Mouse (Mus musculus) urinary bladder, postnatal 25 days (tissue): ENCODE data around the gene Cracr2b.

Experiments used
- DNase-seq: peaks from one replicate; pipeline ENCODE4 v3.0.0; 2022; ENCODE audit warnings: low spot score

The Cracr2b gene

DNA sequence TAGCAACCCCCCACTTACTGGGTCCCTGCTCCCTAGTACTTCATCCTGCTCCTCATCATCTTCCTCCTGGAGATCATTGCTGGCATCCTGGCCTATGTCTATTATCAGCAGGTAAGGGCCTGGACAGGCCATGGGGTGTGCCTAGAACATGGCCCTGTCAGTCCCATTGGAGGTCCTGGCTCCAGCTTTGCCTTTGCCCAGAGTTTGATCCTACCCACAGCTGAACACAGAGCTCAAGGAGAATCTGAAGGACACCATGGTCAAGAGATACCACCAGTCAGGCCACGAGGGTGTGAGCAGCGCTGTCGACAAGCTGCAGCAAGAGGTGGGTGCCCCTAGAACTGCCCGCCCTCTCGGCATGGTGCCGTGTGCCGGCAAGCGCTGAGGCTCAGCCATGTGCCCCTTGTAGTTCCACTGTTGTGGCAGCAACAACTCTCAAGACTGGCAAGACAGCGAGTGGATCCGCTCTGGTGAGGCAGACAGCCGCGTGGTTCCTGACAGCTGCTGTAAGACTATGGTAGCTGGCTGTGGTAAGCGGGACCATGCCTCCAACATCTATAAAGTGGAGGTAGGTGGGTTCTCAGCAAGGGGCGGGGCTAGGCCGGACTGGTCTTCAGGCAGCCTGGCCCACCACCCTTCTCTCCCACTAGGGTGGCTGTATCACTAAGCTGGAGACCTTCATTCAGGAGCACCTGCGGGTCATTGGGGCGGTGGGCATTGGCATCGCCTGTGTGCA is 9.2 kb downstream of the Cracr2b start:
- no peak for DNase-seq

DNA sequence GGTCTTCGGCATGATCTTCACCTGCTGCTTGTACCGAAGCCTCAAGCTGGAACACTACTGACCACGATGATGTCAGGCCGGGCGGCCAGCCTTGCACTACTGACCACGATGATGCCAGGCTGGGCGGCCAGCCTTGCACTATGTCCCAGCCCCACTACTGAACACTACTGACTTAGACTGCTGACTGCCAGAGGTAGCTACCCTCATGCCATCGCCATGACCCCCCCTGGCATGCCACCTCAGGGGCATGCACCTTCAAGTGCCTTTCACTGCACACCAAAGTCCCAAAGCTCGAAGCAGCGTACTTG is 9.7 kb downstream of the Cracr2b start:
- DNase-seq = no peak

DNA sequence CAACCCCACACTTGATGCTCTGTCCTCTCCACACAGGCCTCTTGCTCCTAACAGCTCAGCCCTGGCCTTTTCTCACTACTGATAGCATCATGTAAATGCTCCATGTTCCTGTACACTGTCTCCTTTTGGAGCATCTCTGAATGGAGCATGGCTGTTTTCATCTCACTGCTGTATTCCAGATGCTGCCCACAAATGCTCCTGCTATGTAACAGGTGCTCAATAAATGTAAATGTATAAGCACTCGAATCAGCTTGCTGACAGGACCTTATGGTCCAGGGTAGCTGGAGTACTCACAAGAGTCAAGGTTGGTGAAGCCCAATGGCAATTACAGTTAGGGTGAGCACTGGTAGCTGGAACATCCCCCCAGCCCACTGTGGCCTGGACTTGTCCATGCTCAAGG is 10.3 kb downstream of the Cracr2b start:
- DNase-seq = no peak

DNA sequence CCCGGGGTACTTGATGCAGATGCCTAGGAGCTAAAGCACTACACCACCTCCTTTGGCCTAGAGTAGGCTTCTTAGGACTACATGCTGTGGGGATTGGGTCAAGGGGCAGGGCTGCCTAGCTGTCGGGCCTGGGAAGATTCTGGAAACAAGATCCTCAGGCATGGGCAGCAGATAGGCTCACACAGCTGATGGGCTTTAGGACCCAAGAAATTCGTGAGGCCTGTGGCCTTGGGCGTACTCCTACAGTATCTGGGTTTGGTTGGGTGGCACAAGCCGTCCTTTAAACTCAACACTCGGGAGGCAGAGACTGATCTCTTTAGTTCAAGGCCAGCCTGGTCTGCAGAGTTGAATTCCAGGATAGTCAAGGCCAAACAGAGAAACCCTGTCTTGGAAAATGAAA is 11.3 kb downstream of the Cracr2b start:
- DNase-seq = no peak

DNA sequence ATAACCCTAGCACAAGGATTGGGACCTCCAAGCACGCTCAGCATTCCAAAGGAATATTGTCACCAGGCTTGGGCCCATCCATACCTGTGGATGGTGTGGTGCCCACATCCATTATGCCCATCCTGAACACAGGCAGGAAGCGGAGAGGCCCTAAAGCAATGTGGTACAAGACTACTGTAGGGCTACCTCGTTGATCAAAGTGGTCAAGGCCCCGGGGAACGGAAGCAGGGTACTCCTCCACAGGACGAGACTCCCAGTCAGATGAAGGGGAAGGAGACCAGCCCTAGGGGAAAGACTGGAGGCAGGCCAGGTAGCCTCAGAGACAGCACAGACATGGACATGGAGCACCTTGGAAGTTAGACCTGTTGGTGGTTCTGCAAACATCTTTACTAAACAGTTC is 11.9 kb downstream of the Cracr2b start:
- no peak for DNase-seq

DNA sequence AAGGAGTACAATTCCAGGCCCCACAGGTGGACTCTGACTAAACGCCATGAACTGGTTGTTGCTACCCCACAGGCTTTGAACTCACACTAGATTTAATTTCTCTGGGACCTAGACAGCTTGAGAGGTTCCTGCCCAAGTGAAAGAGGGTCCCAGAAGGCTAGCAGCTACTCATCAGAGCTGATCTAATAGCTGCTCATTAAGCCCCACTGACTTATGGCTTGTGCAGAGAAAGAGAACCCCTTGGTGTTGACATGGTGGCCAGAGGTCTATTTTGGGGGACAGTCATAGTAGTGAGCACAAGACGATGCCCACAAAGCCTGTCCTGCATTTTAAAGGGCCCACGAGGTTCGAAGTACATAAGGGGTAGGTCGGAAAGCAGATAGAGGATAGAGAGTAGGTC is 13.3 kb downstream of the Cracr2b start:
- no peak for DNase-seq

DNA sequence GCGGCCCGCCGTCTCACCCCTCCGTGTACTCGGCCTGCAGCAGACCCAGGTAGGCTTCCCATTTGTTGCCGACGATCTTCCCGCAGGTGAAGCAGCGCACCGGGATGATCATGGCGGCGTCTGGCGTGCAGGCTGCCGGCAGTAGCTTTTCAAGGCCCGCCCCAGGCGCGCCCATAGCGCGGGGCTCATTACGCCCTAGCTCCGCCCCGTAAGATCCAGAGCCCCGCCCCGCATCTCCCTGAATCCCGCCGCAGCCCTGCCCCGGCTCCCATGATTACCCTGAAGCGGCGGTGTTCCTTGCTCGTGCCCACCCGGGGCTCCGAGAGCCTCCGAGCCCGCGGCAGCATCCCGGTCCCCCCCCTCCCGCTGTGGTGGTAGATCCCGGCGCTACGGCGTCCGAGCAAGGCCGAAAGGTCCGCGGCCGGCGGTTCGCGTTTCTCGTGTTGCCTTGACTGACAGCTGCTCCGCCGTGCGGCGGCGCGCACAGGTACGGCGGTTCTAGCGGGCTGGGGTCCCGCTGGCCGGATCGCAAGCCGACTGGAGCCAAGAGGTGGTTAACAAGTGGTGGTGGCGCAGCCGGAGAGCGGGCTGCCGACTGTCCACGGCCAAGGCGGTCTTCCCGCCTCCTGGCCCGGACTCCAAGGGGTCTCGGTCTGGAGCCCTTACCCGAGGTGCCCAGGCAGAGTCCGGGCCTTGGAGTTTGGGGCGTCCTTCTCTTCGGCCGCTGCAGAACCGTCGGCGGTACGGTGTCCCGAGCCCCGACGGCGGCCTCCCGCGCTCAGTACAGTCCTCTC is 14.3 kb downstream of the Cracr2b start, which contains the start of the genes Polr2l and Tspan4:
Gene Polr2l, minus strand, starts transcription at position 122 of the 794 bp plus-strand sequence.
Gene Tspan4, plus strand, starts transcription at position 230 of the 794 bp plus-strand sequence.
- peak; percentile 82 for DNase-seq

DNA sequence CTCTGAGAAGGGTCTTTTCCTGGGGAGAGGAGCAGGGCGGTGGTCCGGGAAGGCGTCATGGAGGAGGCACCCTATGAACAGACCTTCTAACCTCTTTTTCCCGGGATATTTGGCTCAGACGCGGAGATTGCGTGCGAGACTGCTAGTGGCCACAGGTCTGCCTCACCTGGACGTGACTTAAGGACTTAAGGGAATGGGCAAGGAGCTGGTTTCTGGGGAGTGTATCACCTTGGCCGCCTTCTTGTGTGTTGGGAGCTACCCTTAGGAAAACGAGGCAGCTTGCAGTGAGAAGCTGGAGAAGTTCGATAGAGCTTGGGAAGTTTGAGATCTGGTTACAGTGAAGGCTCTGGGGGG is 14.9 kb downstream of the Cracr2b start:
- DNase-seq = no peak

DNA sequence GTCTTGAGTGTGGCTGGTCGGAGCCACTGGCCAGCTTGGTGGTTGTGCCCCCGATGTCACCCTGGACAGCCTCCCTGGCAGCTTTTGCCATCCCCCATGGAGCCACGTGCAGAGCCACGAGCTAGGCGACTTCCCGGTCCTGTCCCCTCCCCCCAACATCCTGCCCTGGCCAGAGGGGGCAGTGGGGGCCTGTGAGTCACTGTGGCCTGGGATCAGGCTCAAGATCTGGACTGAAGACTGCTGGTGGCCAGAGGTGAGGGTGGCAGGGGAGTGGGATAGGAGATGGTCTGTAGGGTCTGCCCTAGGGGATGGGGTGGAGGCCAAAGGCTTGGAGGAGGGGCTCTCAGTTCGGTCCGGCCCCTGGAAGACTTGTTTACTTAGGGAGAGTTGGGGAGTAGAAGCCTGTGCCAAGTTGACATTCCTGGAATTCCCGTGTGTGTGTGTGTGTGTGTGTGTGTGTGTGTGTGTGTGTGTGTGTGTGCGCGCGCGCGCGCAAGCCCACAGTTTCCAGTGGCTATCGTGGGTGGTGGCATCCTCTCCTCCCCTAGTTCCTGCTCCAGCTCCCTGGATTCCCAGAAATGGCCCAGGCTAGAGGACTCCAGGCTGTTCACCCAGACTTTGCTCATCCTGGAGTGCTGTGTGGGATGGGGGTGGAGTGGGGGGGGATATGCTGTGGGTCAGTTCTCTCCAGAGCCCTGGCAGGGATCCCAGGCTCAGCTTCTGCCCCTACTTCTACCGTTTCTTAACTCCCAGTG is 15.5 kb downstream of the Cracr2b start:
- DNase-seq = peak; percentile 83

DNA sequence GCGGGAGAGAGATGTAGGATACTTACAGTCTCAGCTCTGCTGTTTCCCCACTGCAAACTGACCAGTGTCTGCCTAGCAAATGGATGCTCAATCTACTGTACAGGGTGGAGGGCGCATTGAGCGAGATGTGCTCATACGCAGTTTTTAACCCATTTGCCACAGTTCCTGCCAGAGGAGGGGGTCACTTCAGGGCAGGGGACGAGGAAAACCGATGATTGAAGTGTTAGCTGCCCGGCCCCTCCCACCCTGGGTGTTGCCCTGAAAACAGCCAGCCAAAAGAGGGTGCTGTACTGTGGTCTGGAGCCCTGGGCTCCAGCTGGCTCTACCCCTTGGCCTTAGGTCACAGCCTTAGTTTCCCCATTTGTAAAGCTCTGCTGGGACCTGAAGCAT is 16.1 kb downstream of the Cracr2b start:
- peak; percentile 23 for DNase-seq

DNA sequence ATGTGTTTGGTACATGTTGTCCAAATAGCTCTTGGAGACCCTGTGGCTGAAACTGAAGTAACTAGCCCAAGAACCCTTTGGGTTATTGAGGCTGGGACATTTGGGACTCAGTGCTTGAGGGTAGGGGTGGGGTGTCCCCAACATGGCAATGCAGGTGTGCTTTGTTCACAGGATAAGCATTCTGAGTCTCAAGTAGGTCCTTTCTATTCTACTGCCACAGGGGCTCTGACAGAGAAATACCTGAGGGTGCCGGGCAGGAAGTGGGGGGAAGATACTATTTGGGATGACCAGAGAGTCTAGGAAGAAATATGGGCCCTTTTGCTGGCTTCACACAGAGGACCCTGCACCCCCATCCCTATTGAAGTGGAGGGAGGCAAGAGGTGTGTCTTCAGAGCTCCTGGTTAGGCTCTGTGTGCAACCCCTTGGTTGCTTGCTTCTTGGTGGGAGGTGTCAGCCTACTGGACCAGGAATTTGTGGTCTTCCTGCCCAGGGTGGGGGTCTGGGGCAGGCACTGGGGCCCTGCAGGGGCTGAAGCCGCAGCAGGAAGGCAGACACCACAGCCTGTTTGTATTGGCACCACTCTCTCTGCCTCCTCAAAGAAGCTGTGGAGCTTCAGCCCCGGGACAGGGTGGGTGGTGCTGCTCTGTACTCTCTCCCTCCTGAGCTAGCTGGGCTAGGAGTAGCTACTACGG is 16.8 kb downstream of the Cracr2b start:
- DNase-seq = no peak

DNA sequence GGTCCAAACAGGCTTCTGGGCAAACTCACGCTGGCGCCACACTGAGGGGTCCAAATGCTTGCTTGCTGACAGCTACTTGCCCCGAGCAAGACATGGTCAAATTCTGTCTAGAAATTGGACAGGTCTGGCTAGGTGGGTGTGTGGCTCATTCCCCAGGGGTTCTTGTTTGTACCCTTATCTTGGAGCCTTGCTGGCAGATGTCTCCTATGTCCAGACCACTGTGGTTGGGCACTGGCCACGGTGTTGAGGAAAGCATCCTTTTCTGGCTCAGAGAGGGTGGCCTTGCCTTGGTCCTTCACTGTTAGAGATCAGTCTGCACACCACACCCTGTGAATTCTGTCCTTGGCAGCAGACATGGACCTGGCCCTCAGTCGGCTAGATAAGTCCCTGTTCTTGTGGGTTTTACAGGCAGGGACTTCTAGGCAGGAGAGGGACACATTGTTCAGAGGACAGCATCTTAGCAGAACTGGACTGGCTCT is 17.4 kb downstream of the Cracr2b start:
- no peak for DNase-seq

DNA sequence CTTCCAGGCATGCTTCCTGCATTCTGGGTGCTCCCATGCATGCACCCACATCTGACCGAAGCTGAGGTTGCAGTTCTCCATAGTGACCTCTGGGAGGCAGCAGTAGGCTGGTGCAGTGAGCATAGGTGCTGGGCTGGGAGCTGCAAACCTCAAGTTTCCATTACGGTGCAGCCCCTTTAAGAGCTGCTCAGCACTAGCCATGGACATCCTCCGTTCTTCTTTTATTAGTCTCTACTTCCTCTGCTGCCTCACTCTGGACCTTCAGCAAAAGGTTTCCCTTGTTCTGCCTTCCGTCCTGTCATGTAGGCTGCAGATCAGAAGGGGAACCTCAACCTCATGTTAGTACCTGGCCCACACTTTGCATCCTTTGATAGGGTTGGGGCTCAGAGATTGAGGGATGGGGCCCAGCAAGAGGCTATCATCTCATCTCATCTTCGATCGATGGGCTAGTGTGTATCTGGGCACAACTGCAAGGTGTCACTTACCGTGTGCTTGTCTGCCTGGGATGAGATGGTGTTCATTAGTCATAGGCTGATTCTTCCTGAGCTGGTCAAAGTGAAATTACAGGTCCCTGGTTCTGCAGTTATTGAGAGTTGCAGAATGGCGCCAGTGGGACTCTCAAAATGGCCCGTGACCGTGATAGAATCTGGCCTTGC is 20.1 kb downstream of the Cracr2b start:
- peak; percentile 55 for DNase-seq

DNA sequence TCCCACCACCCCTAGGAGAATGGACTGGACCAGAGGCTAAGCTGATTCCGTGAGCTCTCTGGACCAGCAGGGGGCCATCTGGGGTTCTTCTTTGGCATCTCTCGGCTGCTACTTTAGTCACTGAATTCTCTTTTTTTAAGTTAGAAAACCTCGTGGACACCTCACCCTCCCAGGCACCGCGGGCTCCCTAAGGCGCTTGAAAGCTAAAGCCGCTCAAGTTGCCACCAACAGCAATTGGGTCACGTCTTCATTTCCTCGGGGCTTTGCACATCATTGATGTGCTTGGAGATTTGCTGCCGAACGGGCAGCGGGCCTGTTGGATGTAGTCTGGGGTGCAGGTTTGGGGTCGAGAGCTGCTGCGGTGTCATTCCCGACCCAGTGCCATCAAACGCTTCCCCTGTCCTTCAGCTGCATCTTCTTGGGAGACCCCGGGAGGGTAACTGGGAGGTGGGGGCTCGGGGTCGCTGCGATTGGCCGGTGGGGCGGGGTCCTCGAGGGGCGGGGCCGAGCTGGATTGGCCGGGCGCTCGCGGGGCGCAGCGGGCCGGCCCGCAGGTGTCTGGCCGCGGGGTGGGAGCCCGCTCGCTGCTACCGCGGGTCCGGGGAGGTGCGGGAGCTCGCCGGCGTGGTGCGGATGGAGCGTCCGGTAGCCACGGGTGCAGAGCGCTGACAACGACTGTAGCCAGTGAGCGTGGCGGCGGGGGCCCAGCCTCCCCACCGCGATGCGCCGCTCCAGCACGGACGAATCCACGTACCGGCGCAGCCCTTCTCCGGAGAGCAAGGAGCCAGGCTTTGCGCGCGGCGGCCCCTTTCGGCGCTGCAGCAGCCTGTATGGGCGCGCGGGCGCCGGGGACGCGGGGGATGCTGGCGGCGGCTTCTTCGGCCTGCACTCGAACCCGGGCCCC is 20.9 kb downstream of the Cracr2b start:
- DNase-seq = peak; percentile 25

DNA sequence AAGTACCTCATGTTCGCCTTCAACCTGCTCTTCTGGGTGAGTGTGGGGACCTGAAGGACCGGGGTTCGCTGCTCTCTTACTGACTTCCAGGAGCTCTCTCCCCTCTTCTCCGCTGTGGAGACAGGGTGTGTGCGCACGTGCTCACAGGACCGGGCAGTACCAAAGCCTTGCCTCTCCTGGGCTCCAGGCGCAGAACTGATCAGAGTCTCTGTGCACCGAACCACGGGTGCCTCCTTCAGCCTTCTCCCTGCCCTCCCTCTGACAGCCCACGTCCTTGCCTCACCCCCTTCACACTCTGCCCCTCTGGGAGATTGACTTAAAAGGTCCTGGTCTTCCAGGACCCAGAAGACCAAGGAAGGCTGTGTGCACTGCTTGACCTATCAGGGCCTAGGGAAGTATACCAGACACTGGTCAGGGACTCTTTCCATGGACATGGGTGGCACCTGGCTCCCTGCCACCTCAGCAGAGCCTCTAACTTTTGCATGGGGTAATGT is 21.7 kb downstream of the Cracr2b start:
- DNase-seq = no peak

DNA sequence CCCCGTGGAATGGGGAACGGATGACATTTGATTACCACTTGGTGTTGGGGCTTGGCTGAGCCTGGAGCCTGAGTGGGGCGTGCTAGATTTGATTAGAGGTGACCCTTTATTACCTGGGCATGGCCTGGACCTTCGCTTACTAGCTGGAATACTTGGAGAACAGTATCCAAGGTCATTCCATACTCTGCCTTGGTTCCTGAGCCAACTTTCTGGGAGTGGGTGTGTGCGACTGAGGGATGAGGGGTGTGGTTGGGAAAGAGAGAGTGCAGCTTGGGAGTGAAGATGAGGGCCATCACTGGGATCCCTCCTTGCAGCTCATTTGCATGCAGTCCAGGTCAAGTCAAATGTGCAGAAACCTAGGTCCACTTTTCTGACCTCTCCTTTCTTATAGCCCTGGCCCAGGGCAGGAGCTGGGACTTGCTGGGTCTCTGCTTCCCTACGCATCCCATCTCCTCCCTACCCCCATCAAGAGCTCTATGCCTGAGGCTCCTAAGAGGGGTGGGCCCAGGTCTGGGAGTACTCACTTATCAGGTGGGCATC is 22.3 kb downstream of the Cracr2b start:
- DNase-seq = no peak

DNA sequence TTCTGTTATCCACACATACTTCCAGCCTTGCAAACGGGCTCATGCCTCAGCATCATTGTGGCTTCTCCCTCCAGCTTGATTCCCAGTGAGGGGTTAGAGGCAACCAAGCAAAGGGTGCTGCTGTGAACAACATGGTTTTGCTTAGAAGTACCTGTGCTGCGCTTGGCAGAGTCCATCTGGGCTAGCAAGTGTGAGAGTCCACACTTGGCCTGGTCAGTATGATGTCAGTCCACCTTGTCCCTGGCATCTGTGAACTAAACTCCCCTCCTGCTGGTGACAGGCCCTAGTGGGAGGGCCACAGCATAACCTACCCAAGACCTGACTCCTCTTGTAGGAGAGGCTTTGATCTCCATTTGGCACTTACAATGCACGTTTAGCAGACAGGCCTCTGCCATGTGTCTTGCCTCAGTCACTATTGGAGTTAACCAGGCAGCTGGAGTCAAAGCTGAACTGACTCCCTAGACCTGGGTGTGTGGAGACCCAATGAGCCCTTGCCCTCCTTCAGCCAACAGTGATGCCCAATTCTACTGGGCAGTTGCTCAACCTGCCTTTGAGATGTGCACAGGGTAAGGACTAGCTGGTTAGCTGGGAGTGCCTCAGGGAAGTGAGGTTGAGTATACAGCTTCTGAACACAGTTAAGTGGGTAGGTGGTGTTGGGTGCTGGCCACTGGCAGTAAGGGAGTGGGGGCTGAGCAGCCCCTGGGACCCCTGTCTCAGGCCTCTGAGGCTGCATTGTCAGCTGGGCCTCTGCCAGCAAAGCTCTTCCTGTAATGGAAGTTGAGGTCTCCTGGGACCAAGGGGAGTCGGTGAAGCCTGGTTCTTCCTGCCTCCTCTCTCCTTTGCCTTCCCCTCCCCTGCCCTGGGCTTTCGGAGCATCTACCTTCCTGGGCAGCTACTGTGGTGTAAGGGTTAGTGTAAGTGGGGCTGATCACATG is 23.6 kb downstream of the Cracr2b start:
- no peak for DNase-seq

DNA sequence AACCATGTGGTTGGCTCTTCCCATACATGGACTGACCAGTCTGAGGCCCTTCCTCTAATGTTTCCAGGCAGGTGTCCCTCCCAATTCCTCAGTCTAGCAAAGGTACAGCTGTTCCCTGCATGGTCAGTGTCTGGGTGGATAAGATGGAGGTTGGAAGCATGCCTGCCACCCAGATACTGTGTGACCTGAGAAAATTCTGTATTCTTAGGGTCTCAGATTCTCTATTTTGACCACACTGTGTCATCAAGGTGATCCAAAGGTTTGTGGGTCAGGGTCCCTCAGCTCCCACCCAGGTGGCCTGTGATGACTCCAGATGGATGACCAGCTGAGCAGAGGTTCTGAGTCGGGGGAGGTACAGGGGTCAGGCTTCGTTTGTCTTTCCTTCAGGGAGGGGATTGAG is 24.3 kb downstream of the Cracr2b start:
- DNase-seq = no peak

DNA sequence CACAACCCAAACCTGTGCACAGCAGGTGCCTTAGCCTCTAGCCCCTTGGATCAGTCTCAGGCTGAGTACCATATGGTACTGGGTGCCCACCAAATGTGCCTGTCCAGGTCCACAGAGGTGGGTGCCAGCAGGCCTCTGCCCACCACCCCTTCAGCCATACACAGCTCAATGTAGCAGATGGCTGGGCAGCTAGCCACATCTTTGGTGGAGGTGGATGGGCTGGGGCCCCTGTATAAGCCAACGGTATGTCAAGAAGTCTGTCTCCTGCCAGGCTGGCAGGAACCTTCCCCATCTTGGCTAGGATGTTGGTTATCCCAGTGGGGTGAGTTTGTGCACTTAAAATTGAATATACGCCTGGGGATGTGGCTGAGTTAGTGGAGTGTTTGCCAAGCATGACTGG is 24.7 kb downstream of the Cracr2b start:
- no peak for DNase-seq
